Mouse (Mus musculus): ENCODE results near the gene Cux1.

DNA sequence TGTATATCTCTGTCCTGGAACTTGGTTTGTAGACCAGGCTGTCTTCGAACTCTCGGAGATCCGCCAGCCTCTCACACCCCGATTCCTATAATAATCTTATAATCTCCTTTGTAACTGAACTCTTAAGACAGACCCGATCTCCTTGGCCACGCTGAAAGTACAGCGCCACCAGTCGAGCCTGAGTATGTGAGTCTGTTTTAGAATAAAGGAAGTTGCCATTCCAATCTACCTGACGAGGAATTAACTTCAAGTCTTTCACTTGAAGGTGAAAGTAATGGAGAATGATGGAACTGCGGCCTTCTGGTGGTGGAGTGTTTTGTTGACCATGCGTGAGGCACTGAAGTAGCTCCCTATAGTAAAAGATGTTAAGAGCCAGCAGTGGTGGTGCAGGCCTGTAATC lies 367.8 kb downstream of the Cux1 start:
- no peak for TF ChIP-seq POLR2A (IDR thresholded peaks at IDR 0.05; ENCODE audit: control insufficient read depth, extremely low read depth, insufficient read depth, low read length, poor library complexity)
- no peak for TF ChIP-seq CTCF (IDR thresholded peaks at IDR 0.05; ENCODE audit: borderline replicate concordance, control insufficient read depth, extremely low read depth, insufficient read depth, low read length, poor library complexity)
